Mouse (Mus musculus): ENCODE data around the gene Chrna10. TPM values are rescaled to one million over a fixed set of nuclear protein-coding genes. Genes with fewer than 3 reads are reported as not detected.

Gene Chrna10
- not detected for polyA plus RNA-seq (2014; fragmentation: Illumina TruSeq; extraction: RNeasy Lipid Tissue Mini Kit (QIAGEN cat#74804); ENCODE audit: low read depth, low replicate concordance)

DNA sequence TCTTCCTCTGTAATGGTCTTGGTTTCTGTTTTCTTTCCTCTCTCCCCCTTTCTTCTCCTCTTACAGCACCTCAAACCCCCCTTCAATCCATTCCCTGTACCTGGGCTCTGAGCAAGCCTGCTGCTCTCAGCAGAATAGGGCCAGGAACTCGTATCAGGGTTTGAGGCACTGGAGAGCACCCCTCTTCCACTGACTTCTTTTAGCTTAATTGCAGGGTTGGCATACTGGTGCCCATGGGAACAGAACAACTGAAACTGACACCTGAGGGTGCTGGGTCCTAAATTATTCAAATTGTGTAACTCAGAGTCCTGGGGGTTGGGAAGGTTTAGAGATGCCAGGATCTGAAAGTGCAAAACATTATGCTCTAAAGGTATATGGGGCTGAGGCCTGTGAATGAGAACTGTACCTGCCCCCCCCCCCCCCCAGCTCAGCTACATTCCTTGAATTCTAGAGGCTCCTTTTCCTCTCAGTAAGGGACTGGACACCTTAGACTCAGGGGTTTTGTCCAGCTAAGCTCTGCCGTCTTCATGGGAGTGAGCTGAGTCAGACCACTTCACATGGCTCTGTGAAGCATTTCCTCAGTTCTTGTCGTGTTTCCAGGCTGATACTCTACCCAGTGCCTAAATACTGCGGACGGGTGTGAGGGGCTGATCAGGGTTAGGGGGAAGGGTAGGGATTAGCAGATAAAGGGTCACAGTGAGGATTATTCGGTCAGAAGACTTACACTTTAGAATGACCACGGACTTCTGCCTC lies at the start of gene Chrna10:
Chrna10 (minus strand) TSS at position 250 of the 753 bp plus-strand sequence.

GRCm38 (mm10) chr7:102109171-102109570 lies 7.5 kb downstream of the Chrna10 start, which contains the start of gene Art5:
Gene Art5, minus strand, starts transcription at chr7:102109489.

DNA sequence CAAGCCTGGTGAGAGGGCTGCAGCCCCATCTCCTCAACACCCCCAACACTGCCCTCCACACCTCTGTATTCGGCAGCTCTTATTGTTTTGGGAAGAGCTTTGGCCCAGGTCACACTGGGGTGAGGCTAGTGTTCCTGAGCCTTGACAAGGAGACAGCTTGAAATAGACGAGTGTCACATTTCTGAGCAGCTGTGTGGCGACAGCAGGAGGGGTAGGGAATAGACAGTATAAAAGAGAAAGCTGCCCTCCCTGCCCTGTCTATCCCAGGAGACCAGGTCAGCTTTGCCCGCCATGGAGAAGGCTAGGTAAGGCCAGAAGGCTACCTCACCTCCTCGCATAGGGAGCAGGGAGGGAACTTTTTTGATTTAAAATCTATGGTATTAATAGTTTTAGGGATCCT lies 15.1 kb downstream of the Chrna10 start, which contains the start of gene Art1:
Art1 (plus strand) TSS at position 257 of the 400 bp plus-strand sequence.

GRCm38 (mm10) chr7:102082816-102083215 lies 33.8 kb downstream of the Chrna10 start, which contains the start of gene Trpc2:
Gene Trpc2, plus strand, starts transcription at chr7:102083116.

GRCm38 (mm10) chr7:102065046-102065891 lies 51.4 kb downstream of the Chrna10 start, which contains the start of the genes Rnf121, Xndc1 and Xntrpc:
Gene Rnf121, minus strand, starts transcription at chr7:102065469.
Gene Xndc1, plus strand, starts transcription at chr7:102065511.
Gene Xntrpc, plus strand, starts transcription at chr7:102065713.

Other genes starting within 250 kb of the Chrna10 start
- 6.4 TPM for gene Folr1, start 246.0 kb downstream of the Chrna10 start, polyA plus RNA-seq (2014; fragmentation: Illumina TruSeq; extraction: RNeasy Lipid Tissue Mini Kit (QIAGEN cat#74804); ENCODE audit: low read depth, low replicate concordance)
- 4.8 TPM for gene Lamtor1, start 210.9 kb downstream of the Chrna10 start, polyA plus RNA-seq (2014; fragmentation: Illumina TruSeq; extraction: RNeasy Lipid Tissue Mini Kit (QIAGEN cat#74804); ENCODE audit: low read depth, low replicate concordance)
- 0.32 TPM for gene Tomt, start 210.5 kb downstream of the Chrna10 start, polyA plus RNA-seq (2014; fragmentation: Illumina TruSeq; extraction: RNeasy Lipid Tissue Mini Kit (QIAGEN cat#74804); ENCODE audit: low read depth, low replicate concordance)
- 252 TPM for gene Lrrc51, start 182.9 kb downstream of the Chrna10 start, polyA plus RNA-seq (2014; fragmentation: Illumina TruSeq; extraction: RNeasy Lipid Tissue Mini Kit (QIAGEN cat#74804); ENCODE audit: low read depth, low replicate concordance)
- 28.6 TPM for gene Numa1, start 182.7 kb downstream of the Chrna10 start, polyA plus RNA-seq (2014; fragmentation: Illumina TruSeq; extraction: RNeasy Lipid Tissue Mini Kit (QIAGEN cat#74804); ENCODE audit: low read depth, low replicate concordance)
- 3.4 TPM for gene Il18bp, start 98.1 kb downstream of the Chrna10 start, polyA plus RNA-seq (2014; fragmentation: Illumina TruSeq; extraction: RNeasy Lipid Tissue Mini Kit (QIAGEN cat#74804); ENCODE audit: low read depth, low replicate concordance)
- 11.2 TPM for gene Rnf121, start 51.4 kb downstream of the Chrna10 start, polyA plus RNA-seq (2014; fragmentation: Illumina TruSeq; extraction: RNeasy Lipid Tissue Mini Kit (QIAGEN cat#74804); ENCODE audit: low read depth, low replicate concordance)
- gene Xndc1, start 51.3 kb downstream of the Chrna10 start, polyA plus RNA-seq (2014; fragmentation: Illumina TruSeq; extraction: RNeasy Lipid Tissue Mini Kit (QIAGEN cat#74804); ENCODE audit: low read depth, low replicate concordance), result 21.1 TPM
- gene Xntrpc, start 51.1 kb downstream of the Chrna10 start, polyA plus RNA-seq (2014; fragmentation: Illumina TruSeq; extraction: RNeasy Lipid Tissue Mini Kit (QIAGEN cat#74804); ENCODE audit: low read depth, low replicate concordance), result 0.10 TPM
- gene Trpc2, start 33.7 kb downstream of the Chrna10 start, polyA plus RNA-seq (2014; fragmentation: Illumina TruSeq; extraction: RNeasy Lipid Tissue Mini Kit (QIAGEN cat#74804); ENCODE audit: low read depth, low replicate concordance), result not detected
- gene Art1, start 15.1 kb downstream of the Chrna10 start, polyA plus RNA-seq (2014; fragmentation: Illumina TruSeq; extraction: RNeasy Lipid Tissue Mini Kit (QIAGEN cat#74804); ENCODE audit: low read depth, low replicate concordance), result 1.9 TPM
- gene Art5, start 7.3 kb downstream of the Chrna10 start, polyA plus RNA-seq (2014; fragmentation: Illumina TruSeq; extraction: RNeasy Lipid Tissue Mini Kit (QIAGEN cat#74804); ENCODE audit: low read depth, low replicate concordance), result 3.3 TPM
- 392 TPM for gene Nup98, start 93.3 kb upstream of the Chrna10 start, polyA plus RNA-seq (2014; fragmentation: Illumina TruSeq; extraction: RNeasy Lipid Tissue Mini Kit (QIAGEN cat#74804); ENCODE audit: low read depth, low replicate concordance)
- gene Pgap2, start 93.4 kb upstream of the Chrna10 start, polyA plus RNA-seq (2014; fragmentation: Illumina TruSeq; extraction: RNeasy Lipid Tissue Mini Kit (QIAGEN cat#74804); ENCODE audit: low read depth, low replicate concordance), result 56.3 TPM
- gene Rhog, start 139.2 kb upstream of the Chrna10 start, polyA plus RNA-seq (2014; fragmentation: Illumina TruSeq; extraction: RNeasy Lipid Tissue Mini Kit (QIAGEN cat#74804); ENCODE audit: low read depth, low replicate concordance), result 0.99 TPM
- gene Stim1, start 151.0 kb upstream of the Chrna10 start, polyA plus RNA-seq (2014; fragmentation: Illumina TruSeq; extraction: RNeasy Lipid Tissue Mini Kit (QIAGEN cat#74804); ENCODE audit: low read depth, low replicate concordance), result 32.9 TPM